Mouse (Mus musculus): ENCODE measurements at regions not wholly inside any gene's neighbourhood (a gene's known extent, or its start where the extent isn't known, plus 50 kb on each side); places are given as distances from the start of the nearest gene placed in this dataset.
"Not testable (repeated sequence)": the region's sequence is repeated elsewhere in the genome, so short reads cannot be mapped to it uniquely, and the experiment has no call there.

- Histone ChIP-seq H3K4me1 (peaks cover 15% of the 10 kb centered on the region), H3K27me3 (no peaks in the 10 kb centered on the region), H3K9ac (no peak overlapping the region), H3K9me3 (no peaks in the 10 kb centered on the region), H3K27ac (no peak overlapping the region), H3K4me3 (no peak overlapping the region), H3K36me3 (no peaks in the 10 kb centered on the region), H3K4me2 (replicated peaks) (no peak overlapping the region)
- ATAC-seq (ENCODE audit: insufficient number of reproducible peaks, insufficient read depth, low FRiP score, low TSS enrichment) = no peak
- 86% methylated on average over 6 of the region's 6 CpGs for WGBS
These were observed 222.3 kb upstream of the Klf3 start for GRCm38 (mm10) chr5:64580786-64581445.

- ATAC-seq (ENCODE audit: insufficient number of reproducible peaks, insufficient read depth, low FRiP score, low TSS enrichment) = no peak
- no peak overlapping the region for H3K9ac ChIP-seq
- H3K36me3 ChIP-seq = no peaks in the 10 kb centered on the region
- H3K27ac ChIP-seq = no peak overlapping the region
- no peaks in the 10 kb centered on the region for H3K27me3 ChIP-seq
- H3K4me3 ChIP-seq = no peak overlapping the region
- no peaks in the 10 kb centered on the region for H3K9me3 ChIP-seq
- peaks cover 15% of the 10 kb centered on the region for H3K4me1 ChIP-seq
- H3K4me2 ChIP-seq (replicated peaks) = no peak overlapping the region
- 77% methylated on average over 8 of the region's 8 CpGs for WGBS
These were observed 221.7 kb upstream of the Klf3 start for GRCm38 (mm10) chr5:64581461-64581860.

GRCm38 (mm10) chr5:64582031-64582430 lies 221.2 kb upstream of the Klf3 start:
- no peak for ATAC-seq (ENCODE audit: insufficient number of reproducible peaks, insufficient read depth, low FRiP score, low TSS enrichment)
- Histone ChIP-seq H3K4me1 (peaks cover 15% of the 10 kb centered on the region), H3K27ac (no peak overlapping the region)

GRCm38 (mm10) chr5:64584308-64584707 lies 218.9 kb upstream of the Klf3 start:
- H3K9me3 ChIP-seq = no peaks in the 10 kb centered on the region
- no peak overlapping the region for H3K9ac ChIP-seq
- no peak overlapping the region for H3K27ac ChIP-seq
- peaks cover 20% of the 10 kb centered on the region for H3K4me1 ChIP-seq
- WGBS = 46% methylated on average over 1 of the region's 1 CpGs
- no peak overlapping the region for H3K4me2 ChIP-seq (replicated peaks)
- no peak overlapping the region for H3K4me3 ChIP-seq
- ATAC-seq (ENCODE audit: insufficient number of reproducible peaks, insufficient read depth, low FRiP score, low TSS enrichment) = no peak
- no peaks in the 10 kb centered on the region for H3K27me3 ChIP-seq
- H3K36me3 ChIP-seq = no peaks in the 10 kb centered on the region

More at GRCm38 (mm10) chr5:64582031-64582430, 221.2 kb upstream of the Klf3 start:
- WGBS = 54% methylated on average over 9 of the region's 9 CpGs
- Histone ChIP-seq H3K4me3 (no peak overlapping the region), H3K4me2 (replicated peaks) (no peak overlapping the region), H3K27me3 (no peaks in the 10 kb centered on the region), H3K9me3 (no peaks in the 10 kb centered on the region), H3K9ac (no peak overlapping the region), H3K36me3 (no peaks in the 10 kb centered on the region)

DNA sequence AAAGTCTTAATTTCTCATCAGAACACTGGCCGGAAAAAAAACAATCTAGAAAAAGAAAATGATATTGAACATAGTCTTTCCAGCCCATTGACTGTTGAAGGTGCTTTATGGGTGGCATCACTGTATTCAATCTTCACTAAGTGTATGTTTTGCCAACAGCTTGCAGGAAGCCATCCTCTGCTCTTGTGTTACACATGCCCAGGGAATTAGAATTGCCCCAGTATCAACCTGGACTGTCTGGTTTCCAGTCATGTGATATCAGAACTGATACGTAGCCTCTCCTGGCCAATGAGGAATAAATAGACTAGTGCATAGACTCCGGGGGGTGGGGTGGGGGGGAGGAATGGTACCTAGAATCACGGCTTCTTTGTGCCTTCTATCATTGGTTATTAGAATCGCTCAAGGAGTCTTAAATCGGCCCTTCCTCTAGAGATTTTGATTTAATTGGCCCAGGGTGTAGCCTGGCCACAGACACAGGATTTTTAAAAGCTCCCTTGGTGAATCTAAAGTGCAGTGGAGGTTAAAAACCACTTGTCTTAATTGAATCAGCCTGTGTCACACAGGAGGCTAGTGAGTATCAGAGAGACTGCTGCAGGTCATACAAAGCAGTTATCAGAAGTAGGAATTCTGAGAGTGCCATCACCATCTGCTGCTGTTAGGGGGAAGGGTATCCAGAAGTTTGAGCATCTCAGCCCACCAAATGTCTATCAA lies 218.0 kb upstream of the Klf3 start:
- H3K9ac ChIP-seq = no peak overlapping the region
- no peak for ATAC-seq (ENCODE audit: insufficient number of reproducible peaks, insufficient read depth, low FRiP score, low TSS enrichment)
- WGBS = 47% methylated on average over 6 of the region's 6 CpGs

DNA sequence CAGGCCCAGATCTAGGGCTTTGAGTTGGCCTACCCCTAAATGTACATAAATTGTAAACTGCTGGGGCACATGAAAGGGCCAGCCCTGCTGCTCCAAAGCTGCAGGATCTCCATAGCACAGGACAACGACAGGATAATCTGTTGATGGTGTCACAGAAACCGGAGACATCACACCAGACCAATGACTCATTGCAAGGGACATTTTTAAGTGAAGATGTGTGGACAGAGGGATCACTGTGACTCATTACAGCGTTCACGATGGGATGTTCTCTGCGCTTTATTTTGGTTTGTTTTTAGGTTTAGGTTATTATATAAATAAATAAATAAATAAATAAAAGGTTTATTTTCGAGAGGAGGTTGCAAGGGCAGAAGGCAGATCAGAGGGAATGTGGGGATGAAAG lies 216.9 kb upstream of the Klf3 start:
- Histone ChIP-seq H3K27me3 (no peaks in the 10 kb centered on the region), H3K36me3 (no peaks in the 10 kb centered on the region), H3K4me3 (no peak overlapping the region), H3K4me2 (replicated peaks) (no peak overlapping the region), H3K9ac (no peak overlapping the region), H3K4me1 (peaks cover 10% of the 10 kb centered on the region; the same call in 1 of the 2 replicates), H3K9me3 (no peaks in the 10 kb centered on the region), H3K27ac (no peak overlapping the region)
- no peak for ATAC-seq (ENCODE audit: insufficient number of reproducible peaks, insufficient read depth, low FRiP score, low TSS enrichment)
- 82% methylated on average over 6 of the region's 6 CpGs for WGBS

More for the DNA sequence above, 218.0 kb upstream of the Klf3 start:
- H3K4me2 ChIP-seq (replicated peaks) = no peak overlapping the region
- H3K27ac ChIP-seq = no peak overlapping the region
- no peaks in the 10 kb centered on the region for H3K27me3 ChIP-seq
- H3K9me3 ChIP-seq = no peaks in the 10 kb centered on the region
- no peak overlapping the region for H3K4me3 ChIP-seq
- no peaks in the 10 kb centered on the region for H3K36me3 ChIP-seq
- peaks cover 11% of the 10 kb centered on the region; the same call in 1 of the 2 replicates for H3K4me1 ChIP-seq

DNA sequence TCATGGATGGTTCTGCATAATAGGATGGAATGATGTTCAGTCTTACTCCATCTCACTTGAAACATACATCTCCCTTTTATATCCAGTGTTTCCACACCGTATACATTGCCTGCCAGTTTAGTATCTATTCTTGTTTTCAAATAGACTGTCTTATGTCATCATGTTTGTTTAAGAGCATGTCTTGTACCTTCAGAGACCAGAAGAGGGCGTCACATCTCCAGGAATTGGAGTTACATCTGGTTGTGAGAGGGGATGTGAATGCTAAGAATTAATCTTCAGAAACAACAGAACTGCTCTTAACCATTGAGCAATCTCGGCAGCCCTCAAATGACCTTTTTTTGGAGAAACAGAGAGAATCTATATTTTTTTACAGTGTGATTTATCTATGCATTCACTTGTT lies 216.3 kb upstream of the Klf3 start:
- 88% methylated on average over 3 of the region's 3 CpGs for WGBS
- Histone ChIP-seq H3K9ac (no peak overlapping the region), H3K27me3 (no peaks in the 10 kb centered on the region), H3K9me3 (no peaks in the 10 kb centered on the region), H3K27ac (no peak overlapping the region), H3K4me1 (peaks cover 8% of the 10 kb centered on the region; the same call in 1 of the 2 replicates), H3K4me2 (replicated peaks) (no peak overlapping the region), H3K36me3 (no peaks in the 10 kb centered on the region), H3K4me3 (no peak overlapping the region)
- no peak for ATAC-seq (ENCODE audit: insufficient number of reproducible peaks, insufficient read depth, low FRiP score, low TSS enrichment)

GRCm38 (mm10) chr5:64587895-64588738 lies 215.1 kb upstream of the Klf3 start:
- H3K27ac ChIP-seq = peak overlapping the region; percentile 63; the same call in 1 of the 2 replicates
- H3K9me3 ChIP-seq = no peaks in the 10 kb centered on the region
- no peak overlapping the region for H3K9ac ChIP-seq
- H3K27me3 ChIP-seq = no peaks in the 10 kb centered on the region
- no peak overlapping the region for H3K4me3 ChIP-seq
- H3K4me2 ChIP-seq (replicated peaks) = no peak overlapping the region
- 34% methylated on average over 8 of the region's 8 CpGs for WGBS
- H3K4me1 ChIP-seq = peaks cover 8% of the 10 kb centered on the region; the same call in 1 of the 2 replicates
- peak; percentile 38; the same call in 1 of the 2 replicates for ATAC-seq (ENCODE audit: insufficient number of reproducible peaks, insufficient read depth, low FRiP score, low TSS enrichment)
- H3K36me3 ChIP-seq = no peaks in the 10 kb centered on the region

GRCm38 (mm10) chr5:64588768-64589167 lies 214.4 kb upstream of the Klf3 start:
- not testable (repeated sequence) for H3K27me3 ChIP-seq; H3K9me3 ChIP-seq; H3K4me3 ChIP-seq; H3K36me3 ChIP-seq; H3K27ac ChIP-seq; ATAC-seq (ENCODE audit: insufficient number of reproducible peaks, insufficient read depth, low FRiP score, low TSS enrichment); H3K9ac ChIP-seq; H3K4me1 ChIP-seq; H3K4me2 ChIP-seq (replicated peaks)
- WGBS = 94% methylated on average over 8 of the region's 8 CpGs

DNA sequence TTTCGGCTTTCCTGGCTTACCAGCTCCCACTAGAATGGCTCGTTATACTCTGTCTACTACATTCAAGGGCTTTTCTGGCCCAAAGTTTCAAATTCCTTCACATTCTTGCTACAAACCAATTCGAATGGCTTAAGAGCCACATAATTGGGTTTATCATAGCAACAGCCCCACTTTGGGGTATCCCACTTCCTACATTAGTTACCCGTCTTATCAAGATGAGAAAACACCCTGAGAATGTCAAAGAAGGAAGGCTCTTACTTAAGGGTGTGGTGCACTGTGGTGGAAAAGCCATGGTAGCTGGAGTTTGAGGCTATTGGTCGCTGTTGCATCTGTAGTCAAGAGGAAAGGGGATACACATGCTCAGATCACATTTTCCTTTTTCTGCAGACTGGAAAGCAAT lies 213.2 kb upstream of the Klf3 start:
- Histone ChIP-seq H3K9ac (no peak overlapping the region), H3K36me3 (no peaks in the 10 kb centered on the region), H3K27me3 (no peaks in the 10 kb centered on the region), H3K9me3 (no peaks in the 10 kb centered on the region), H3K4me1 (peaks cover 20% of the 10 kb centered on the region), H3K27ac (no peak overlapping the region), H3K4me3 (no peak overlapping the region), H3K4me2 (replicated peaks) (no peak overlapping the region)
- WGBS = 85% methylated on average over 5 of the region's 5 CpGs
- ATAC-seq (ENCODE audit: insufficient number of reproducible peaks, insufficient read depth, low FRiP score, low TSS enrichment) = no peak

GRCm38 (mm10) chr5:64590747-64591146 lies 212.4 kb upstream of the Klf3 start:
- Histone ChIP-seq H3K9me3 (no peaks in the 10 kb centered on the region), H3K27me3 (no peaks in the 10 kb centered on the region), H3K36me3 (no peaks in the 10 kb centered on the region), H3K9ac (no peak overlapping the region), H3K4me2 (replicated peaks) (no peak overlapping the region), H3K4me3 (no peak overlapping the region), H3K27ac (no peak overlapping the region), H3K4me1 (peaks cover 27% of the 10 kb centered on the region)
- ATAC-seq (ENCODE audit: insufficient number of reproducible peaks, insufficient read depth, low FRiP score, low TSS enrichment) = no peak
- WGBS = 86% methylated on average over 1 of the region's 1 CpGs
